Mouse (Mus musculus) cerebellum, adult 2 months (tissue): Measurements from ENCODE around the gene Hhatl.

ENCODE experiments used
- CTCF ChIP-seq: fragments of 200-500 bp; IDR thresholded peaks from 2 replicates; pipeline ENCODE4 v1.5.1; 2011; ENCODE audit warnings: low read depth, mild to moderate bottlenecking, control low read depth, low read length, moderate library complexity, borderline replicate concordance; ENCODE audit not compliant: insufficient read depth
- POLR2A ChIP-seq: fragments of 200-500 bp; IDR thresholded peaks from 2 replicates; pipeline ENCODE4 v1.6.1; 2011; ENCODE audit warnings: low read length, control low read depth, borderline replicate concordance; ENCODE audit not compliant: insufficient read depth

- TF ChIP-seq POLR2A (no peak), CTCF (no peak)
Measured at GRCm38 (mm10) chr9:121822585-121822991, 30.3 kb upstream of the Hhatl start.
